Mouse (Mus musculus): ENCODE measurements at regions not wholly inside any gene's neighbourhood (a gene's known extent, or its start where the extent isn't known, plus 50 kb on each side); places are given as distances from the start of the nearest gene placed in this dataset.

- DNase-seq, result peak; percentile 81
Observed at GRCm38 (mm10) chr13:105377038-105377437, 66.4 kb upstream of the Htr1a start.

GRCm38 (mm10) chr13:105378587-105378986 lies 64.9 kb upstream of the Htr1a start:
- no peak for DNase-seq

GRCm38 (mm10) chr13:105387016-105387772 lies 56.2 kb upstream of the Htr1a start:
- no peak for DNase-seq
